Mouse (Mus musculus) hindbrain, embryonic 16.5 days (tissue): ENCODE results near the gene Acot5. TPM values are rescaled to one million over a fixed set of nuclear protein-coding genes. Genes with fewer than 3 reads are reported as not detected.
"Not testable (repeated sequence)": the region's sequence is repeated elsewhere in the genome, so short reads cannot be mapped to it uniquely, and the experiment has no call there.

Experiments used
- ATAC-seq: fragments of 200-750 bp; cut with Nextera tagmentation; 2 replicates; pipeline ENCODE4 v1.8.0; 2017; ENCODE audit warnings: moderate TSS enrichment, moderate library complexity
- H3K27ac ChIP-seq: fragments of 300-500 bp; sonication (generic); 2 replicates; pipeline ENCODE4 v1.5.1; 2014; ENCODE audit warnings: low read depth, mild to moderate bottlenecking, control low read depth, low read length, moderate library complexity
- H3K27me3 ChIP-seq: fragments of 300-500 bp; sonication (generic); replicated peaks from 2 replicates; pipeline ENCODE4 v1.6.1; 2014; ENCODE audit warnings: low read length; ENCODE audit not compliant: control insufficient read depth, insufficient read depth
- H3K36me3 ChIP-seq: fragments of 300-500 bp; sonication (generic); 2 replicates; pipeline ENCODE4 v1.6.1; 2014; ENCODE audit warnings: mild to moderate bottlenecking, low read length, moderate library complexity, mixed read lengths; ENCODE audit not compliant: control insufficient read depth, insufficient read depth
- H3K4me1 ChIP-seq: fragments of 300-500 bp; sonication (generic); 2 replicates; pipeline ENCODE4 v1.6.1; 2014; ENCODE audit warnings: low read depth, low read length; ENCODE audit not compliant: control insufficient read depth, insufficient read depth
- H3K4me2 ChIP-seq: fragments of 300-500 bp; sonication (generic); 2 replicates; pipeline ENCODE4 v1.6.1; 2014; ENCODE audit warnings: mild to moderate bottlenecking, low read length, control low read depth, moderate library complexity
- H3K4me3 ChIP-seq: fragments of 300-500 bp; sonication (generic); 2 replicates; pipeline ENCODE4 v1.5.1; 2014; ENCODE audit warnings: mild to moderate bottlenecking, low read length, control low read depth, moderate library complexity
- H3K9ac ChIP-seq: fragments of 300-500 bp; sonication (generic); 2 replicates; pipeline ENCODE4 v1.6.1; 2014; ENCODE audit warnings: low read depth, mild to moderate bottlenecking, control low read depth, low read length, moderate library complexity
- H3K9me3 ChIP-seq: fragments of 300-500 bp; sonication (generic); 2 replicates; pipeline ENCODE4 v1.6.1; 2014; ENCODE audit warnings: mild to moderate bottlenecking, low read length, moderate library complexity; ENCODE audit not compliant: control insufficient read depth
- WGBS: fragments of 180-500 bp; shearing (Covaris S2); extraction: QIAGEN DNeasy Blood & Tissue Kit; methylation state at CpG from one replicate; pipeline ENCODE4 v1.1.7; 2014; 5-methylcytosine and 5-hydroxymethylcytosine counted together
- polyA plus RNA-seq: library from polyadenylated mRNA; unstranded; fragments of >200 nt; fragmentation: Nextera tagmentation; extraction: Ambion mirVana; gene quantifications from 2 replicates; pipeline ENCODE4 v1.2.1, GENCODE M21; 2015

The Acot5 gene
- polyA plus RNA-seq, 1 experiment from 2014 or later, result 0.63 TPM

- WGBS, result under 1% methylated on average over 44 of the region's 80 CpGs
- H3K4me3 ChIP-seq, result peak within 1 kb of the TSS; percentile 56
Measured at GRCm38 (mm10) chr12:84100604-84101492, 31.7 kb downstream of the Acot5 start, which contains the start of gene Acot6. Gene Acot6, plus strand, starts transcription at chr12:84100654.

GRCm38 (mm10) chr12:84101493-84101845 lies 32.3 kb downstream of the Acot5 start:
- 59% methylated on average over 2 of the region's 2 CpGs for WGBS
- Histone ChIP-seq H3K9me3 (no peaks in the 10 kb centered on the region), H3K27ac (no peak overlapping the region), H3K4me1 (peaks cover 4% of the 10 kb centered on the region; the same call in 1 of the 2 replicates), H3K4me2 (peak overlapping the region; percentile 80), H3K27me3 (no peaks in the 10 kb centered on the region), H3K4me3 (peak overlapping the region; percentile 56), H3K36me3 (no peaks in the 10 kb centered on the region), H3K9ac (no peak overlapping the region)
- no peak for ATAC-seq

More at GRCm38 (mm10) chr12:84100604-84101492, 31.7 kb downstream of the Acot5 start, which contains the start of gene Acot6:
- H3K9ac ChIP-seq, result peak within 1 kb of the TSS; percentile 76
- peak within 1 kb of the TSS; percentile 39; the same call in 1 of the 2 replicates for H3K27ac ChIP-seq
- not testable (repeated sequence) for H3K9me3 ChIP-seq, H3K36me3 ChIP-seq, H3K4me1 ChIP-seq, H3K27me3 ChIP-seq
- peak within 1 kb of the TSS; percentile 80 for H3K4me2 ChIP-seq
- peak; percentile 91 for ATAC-seq

GRCm38 (mm10) chr12:84107012-84107411 lies 37.9 kb downstream of the Acot5 start:
- Histone ChIP-seq H3K9ac (no peak overlapping the region), H3K4me2 (no peak overlapping the region), H3K36me3 (no peaks in the 10 kb centered on the region), H3K9me3 (no peaks in the 10 kb centered on the region), H3K27ac (no peak overlapping the region), H3K4me1 (no peaks in the 10 kb centered on the region), H3K27me3 (no peaks in the 10 kb centered on the region), H3K4me3 (no peak overlapping the region)
- no peak for ATAC-seq
- 82% methylated on average over 3 of the region's 3 CpGs for WGBS

DNA sequence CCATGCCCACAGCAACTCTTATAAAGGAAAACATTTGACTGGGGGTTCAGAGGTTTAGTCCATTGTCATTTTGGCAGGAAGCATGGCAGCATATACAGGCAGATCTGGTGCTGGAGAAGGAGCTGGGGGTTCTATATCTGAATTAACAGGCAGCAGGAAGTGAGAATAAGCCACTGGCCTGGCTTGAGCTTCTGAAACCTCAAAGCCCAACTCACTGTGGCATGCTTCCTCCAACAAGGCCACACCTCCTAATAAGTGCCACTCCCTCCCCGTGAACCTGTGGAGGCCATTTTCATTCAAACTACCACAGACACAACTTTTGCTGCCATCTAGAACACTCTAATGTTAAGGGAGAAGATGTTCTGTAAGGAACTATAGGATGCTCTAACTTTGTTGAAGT lies 38.6 kb downstream of the Acot5 start:
- no peak overlapping the region for H3K9ac ChIP-seq
- H3K27me3 ChIP-seq, result no peaks in the 10 kb centered on the region
- no peak for ATAC-seq
- H3K36me3 ChIP-seq, result no peaks in the 10 kb centered on the region
- no peaks in the 10 kb centered on the region for H3K9me3 ChIP-seq
- H3K4me3 ChIP-seq, result no peak overlapping the region
- H3K4me2 ChIP-seq, result no peak overlapping the region
- WGBS, result 100% methylated on average over 1 of the region's 1 CpGs
- no peaks in the 10 kb centered on the region for H3K4me1 ChIP-seq
- no peak overlapping the region for H3K27ac ChIP-seq

DNA sequence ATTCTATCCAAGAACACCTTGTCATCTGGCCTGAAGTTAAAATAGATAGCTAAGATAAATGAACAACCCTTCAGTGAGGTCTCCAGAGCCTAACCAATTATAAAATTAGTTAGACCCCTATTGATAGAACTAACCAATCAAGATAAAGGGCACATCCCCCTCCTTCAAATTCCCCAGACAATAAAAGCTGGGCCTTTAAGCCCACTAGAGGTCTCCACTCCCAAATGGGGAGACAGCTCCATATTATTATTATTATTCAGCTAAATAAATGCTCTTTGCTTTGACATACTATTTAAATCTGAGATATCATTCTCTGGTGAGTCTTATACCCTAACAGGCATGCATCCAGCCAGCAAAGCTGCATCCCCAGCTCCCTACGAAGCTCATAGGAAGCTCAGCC lies 40.8 kb downstream of the Acot5 start:
- no peak for ATAC-seq
- H3K4me3 ChIP-seq, result no peak overlapping the region
- no peaks in the 10 kb centered on the region for H3K36me3 ChIP-seq
- no peak overlapping the region for H3K27ac ChIP-seq
- no peak overlapping the region for H3K9ac ChIP-seq
- H3K9me3 ChIP-seq, result no peaks in the 10 kb centered on the region
- H3K4me1 ChIP-seq, result peaks cover 2% of the 10 kb centered on the region
- H3K27me3 ChIP-seq, result no peaks in the 10 kb centered on the region
- WGBS, result 74% methylated on average over 1 of the region's 1 CpGs
- no peak overlapping the region for H3K4me2 ChIP-seq

DNA sequence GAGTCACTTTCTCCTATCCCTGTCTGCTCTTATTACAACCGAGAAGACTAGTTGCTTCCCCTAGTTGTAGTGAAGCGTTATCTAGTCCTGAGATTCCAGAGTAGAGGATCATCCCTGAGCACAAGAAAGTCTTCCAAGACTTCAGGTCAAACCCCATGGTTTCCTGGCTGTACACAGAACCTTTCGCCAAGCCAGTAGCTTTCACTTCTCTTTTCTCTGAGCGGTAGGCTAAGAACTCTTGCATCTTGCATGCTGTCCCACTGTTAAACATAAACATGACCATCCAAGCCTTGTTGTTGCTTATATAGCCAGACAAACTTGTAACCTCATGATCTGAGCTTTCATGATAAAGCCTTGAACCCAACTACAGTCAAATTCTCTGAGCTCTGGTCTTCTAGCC lies 41.7 kb downstream of the Acot5 start:
- H3K4me2 ChIP-seq, result no peak overlapping the region
- no peaks in the 10 kb centered on the region for H3K27me3 ChIP-seq
- no peak for ATAC-seq
- H3K9ac ChIP-seq, result no peak overlapping the region
- H3K36me3 ChIP-seq, result no peaks in the 10 kb centered on the region
- no peak overlapping the region for H3K27ac ChIP-seq
- H3K4me3 ChIP-seq, result no peak overlapping the region
- H3K4me1 ChIP-seq, result peaks cover 7% of the 10 kb centered on the region
- H3K9me3 ChIP-seq, result no peaks in the 10 kb centered on the region
- WGBS, result 96% methylated on average over 4 of the region's 4 CpGs

DNA sequence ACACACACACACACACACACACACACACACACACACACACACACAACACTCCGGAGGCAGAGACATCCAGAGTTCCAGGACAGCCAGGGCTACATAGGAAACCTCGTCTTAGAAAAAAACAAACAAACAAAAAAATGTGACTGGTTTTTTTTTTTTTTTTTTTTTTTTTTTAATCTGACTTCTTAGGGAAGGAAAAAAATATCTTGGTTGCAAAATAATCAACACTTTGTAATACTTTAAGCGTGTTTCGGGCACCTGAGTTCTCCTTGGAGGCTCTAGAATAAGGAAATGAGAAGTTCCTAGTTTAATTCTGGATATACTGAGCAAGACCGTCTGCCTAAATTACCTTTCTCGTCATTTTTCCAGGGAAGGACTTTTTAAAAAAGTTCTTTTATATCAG lies 44.6 kb downstream of the Acot5 start:
- Histone ChIP-seq H3K27me3 (no peaks in the 10 kb centered on the region), H3K4me3 (peak overlapping the region; percentile 59), H3K9me3 (no peaks in the 10 kb centered on the region), H3K9ac (no peak overlapping the region), H3K4me1 (peaks cover 7% of the 10 kb centered on the region), H3K27ac (no peak overlapping the region), H3K4me2 (peak overlapping the region; percentile 78), H3K36me3 (no peaks in the 10 kb centered on the region)
- 51% methylated on average over 6 of the region's 6 CpGs for WGBS
- no peak for ATAC-seq

DNA sequence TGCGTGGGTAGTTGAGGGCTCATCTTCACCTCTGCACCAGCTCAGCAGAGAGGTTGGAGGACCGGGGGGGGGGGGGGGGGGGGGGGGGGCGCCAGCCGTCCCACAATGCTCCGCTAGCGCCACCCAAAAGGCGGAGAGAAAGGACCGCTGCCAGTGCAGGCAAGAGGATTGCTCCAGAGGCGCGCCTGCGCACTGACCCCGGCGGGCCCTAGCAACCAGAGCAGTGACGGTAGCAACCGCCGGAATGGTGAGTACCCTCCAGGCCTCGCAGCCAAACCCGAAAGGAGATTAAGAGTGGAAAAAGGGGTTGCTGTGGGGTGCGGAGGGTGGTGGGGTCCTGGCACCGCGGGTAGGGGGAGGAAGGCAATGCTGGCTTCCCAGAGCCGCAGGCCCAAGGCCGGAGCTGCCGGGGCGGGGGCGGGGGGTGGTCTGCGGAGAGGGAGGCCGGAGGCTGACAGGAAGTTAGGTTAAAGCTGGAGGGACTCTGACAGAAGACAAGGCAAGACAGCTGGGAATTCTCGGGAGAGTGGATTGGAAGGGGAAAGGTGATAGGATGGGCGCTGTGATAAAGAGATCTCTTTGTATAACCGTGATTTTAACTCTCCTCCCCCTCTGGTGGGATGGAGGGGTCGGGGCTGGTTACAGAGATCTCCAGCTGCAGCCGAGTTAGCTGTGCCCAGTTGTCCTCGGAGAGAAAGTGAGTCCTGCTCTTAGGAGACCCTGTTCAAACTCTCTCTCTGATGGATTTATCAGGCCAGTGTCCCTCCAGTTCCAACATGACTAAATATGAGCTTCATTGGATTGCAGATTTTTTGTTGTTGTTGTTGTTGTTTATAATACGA lies 45.2 kb downstream of the Acot5 start, which contains the start of gene Dnal1:
Gene Dnal1, plus strand, starts transcription at position 214 of the 842 bp plus-strand sequence.
- H3K27ac ChIP-seq, result peak within 1 kb of the TSS; percentile 13; the same call in 1 of the 2 replicates
- 2% methylated on average over 29 of the region's 35 CpGs for WGBS
- peak within 1 kb of the TSS; percentile 70 for H3K9ac ChIP-seq
- H3K27me3 ChIP-seq, result no peaks in the 10 kb centered on the region
- H3K4me3 ChIP-seq, result peak within 1 kb of the TSS; percentile 59
- peak; percentile 99 for ATAC-seq
- peak within 1 kb of the TSS; percentile 78 for H3K4me2 ChIP-seq
- H3K9me3 ChIP-seq, result no peaks in the 10 kb centered on the region
- peaks cover 7% of the 10 kb centered on the region for H3K4me1 ChIP-seq
- no peaks in the 10 kb centered on the region for H3K36me3 ChIP-seq

DNA sequence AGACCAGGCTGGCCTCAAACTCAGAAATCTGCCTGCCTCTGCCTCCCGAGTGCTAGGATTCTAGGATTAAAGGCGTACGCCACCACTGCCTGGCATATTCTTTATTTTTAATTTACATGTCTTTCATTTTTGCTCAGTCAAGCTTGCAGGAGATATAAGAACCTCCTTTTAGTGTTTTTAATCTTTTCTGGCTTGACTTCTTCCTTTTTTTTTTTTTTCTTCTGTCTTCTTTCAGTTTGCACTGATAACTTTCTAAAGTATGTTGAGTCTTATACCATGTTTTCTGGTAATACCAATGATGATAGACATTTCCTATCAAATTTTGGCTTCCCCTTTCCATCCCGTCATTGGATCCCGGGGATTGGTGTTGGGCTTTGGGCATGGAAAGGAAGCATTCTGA lies 50.5 kb downstream of the Acot5 start:
- Histone ChIP-seq H3K4me1 (peaks cover 7% of the 10 kb centered on the region), H3K4me2 (no peak overlapping the region), H3K9me3 (no peaks in the 10 kb centered on the region), H3K9ac (no peak overlapping the region), H3K36me3 (no peaks in the 10 kb centered on the region; the same call in 1 of the 2 replicates), H3K27ac (no peak overlapping the region), H3K4me3 (no peak overlapping the region), H3K27me3 (no peaks in the 10 kb centered on the region)
- 96% methylated on average over 5 of the region's 5 CpGs for WGBS
- no peak for ATAC-seq
